Mouse (Mus musculus) heart, embryonic 15.5 days (tissue): ENCODE measurements at regions not wholly inside any gene's neighbourhood (a gene's known extent, or its start where the extent isn't known, plus 50 kb on each side); places are given as distances from the start of the nearest gene placed in this dataset.

Source experiments
- ATAC-seq: fragments of 200-750 bp; cut with Nextera tagmentation; replicated peaks from 2 replicates; pipeline ENCODE4 v1.8.0; 2017; ENCODE audit warnings: low read depth, moderate TSS enrichment; ENCODE audit not compliant: insufficient number of reproducible peaks, insufficient read depth, low FRiP score
- H3K27ac ChIP-seq: fragments of 300-500 bp; sonication (generic); 2 replicates; pipeline ENCODE4 v1.5.1; 2015; ENCODE audit warnings: mild to moderate bottlenecking, inconsistent platforms
- H3K27me3 ChIP-seq: fragments of 300-500 bp; sonication (generic); 2 replicates; pipeline ENCODE4 v1.6.1; 2015; ENCODE audit warnings: inconsistent platforms
- H3K36me3 ChIP-seq: fragments of 300-500 bp; sonication (generic); 2 replicates; pipeline ENCODE4 v1.6.1; 2015; ENCODE audit warnings: mild to moderate bottlenecking, inconsistent platforms
- H3K4me1 ChIP-seq: fragments of 300-500 bp; sonication (generic); replicated peaks from 2 replicates; pipeline ENCODE4 v1.6.1; 2015; ENCODE audit warnings: inconsistent platforms
- H3K4me2 ChIP-seq: fragments of 300-500 bp; sonication (generic); 2 replicates; pipeline ENCODE4 v1.6.1; 2015; ENCODE audit warnings: inconsistent platforms, mild to moderate bottlenecking, moderate library complexity
- H3K4me3 ChIP-seq: fragments of 300-500 bp; sonication (generic); 2 replicates; pipeline ENCODE4 v1.5.1; 2015; ENCODE audit warnings: mild to moderate bottlenecking, inconsistent platforms
- H3K9ac ChIP-seq: fragments of 300-500 bp; sonication (generic); 2 replicates; pipeline ENCODE4 v1.6.1; 2015; ENCODE audit warnings: mild to moderate bottlenecking, inconsistent platforms
- H3K9me3 ChIP-seq: fragments of 300-500 bp; sonication (generic); replicated peaks from 2 replicates; pipeline ENCODE4 v1.6.1; 2016; ENCODE audit warnings: inconsistent platforms
- WGBS: fragments of 180-500 bp; shearing (Covaris S2); methylation state at CpG from one replicate; pipeline ENCODE4 v1.1.7; 2015; ENCODE audit warnings: mixed read lengths; 5-methylcytosine and 5-hydroxymethylcytosine counted together

- Histone ChIP-seq H3K27me3 (no peaks in the 10 kb centered on the region), H3K4me2 (no peak overlapping the region), H3K9me3 (no peaks in the 10 kb centered on the region), H3K4me1 (no peaks in the 10 kb centered on the region), H3K4me3 (no peak overlapping the region), H3K27ac (no peak overlapping the region), H3K36me3 (no peaks in the 10 kb centered on the region), H3K9ac (no peak overlapping the region)
- no peak for ATAC-seq
- WGBS: 81% methylated on average over 3 of the region's 3 CpGs
Observed at GRCm38 (mm10) chr3:120123155-120123554, 338.9 kb upstream of the Ptbp2 start.

DNA sequence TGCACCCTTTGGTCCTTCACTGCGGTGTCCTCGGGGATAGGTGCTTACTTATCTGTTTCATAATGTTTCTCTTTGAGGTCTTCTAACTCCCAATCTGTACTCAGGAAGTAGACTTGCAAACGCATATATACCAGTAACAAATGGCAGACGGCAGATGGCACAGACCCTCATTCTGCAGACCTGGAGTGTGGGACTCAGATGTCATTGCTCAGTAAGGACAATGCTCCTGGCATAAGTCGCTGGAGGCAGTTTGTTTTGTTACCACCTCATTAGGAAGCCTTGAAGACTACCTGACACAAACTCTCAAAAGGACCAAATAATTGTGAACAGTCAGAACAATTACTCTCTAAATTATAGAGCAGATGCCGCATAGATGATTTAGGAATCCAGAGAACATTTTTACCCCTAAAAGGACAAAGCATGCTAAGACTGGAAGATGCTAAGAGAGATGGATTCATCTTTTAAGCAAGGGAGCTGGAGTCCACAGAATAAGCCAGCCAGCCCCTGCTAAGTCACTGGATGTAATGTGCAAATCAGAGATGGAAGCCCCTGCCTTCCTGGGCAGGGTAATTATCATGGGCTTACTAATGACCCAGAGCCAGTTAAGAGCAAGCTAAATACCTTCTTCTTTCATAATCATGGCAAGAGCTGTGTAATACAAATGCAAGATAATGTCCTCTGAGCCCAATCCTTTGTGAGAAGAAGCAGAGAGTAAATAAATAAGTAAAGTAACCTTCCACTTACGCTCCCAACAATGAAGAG lies 299.1 kb upstream of the Ptbp2 start:
- Histone ChIP-seq H3K4me1 (no peaks in the 10 kb centered on the region), H3K27ac (no peak overlapping the region), H3K4me3 (no peak overlapping the region), H3K9me3 (no peaks in the 10 kb centered on the region), H3K9ac (no peak overlapping the region), H3K36me3 (no peaks in the 10 kb centered on the region), H3K4me2 (no peak overlapping the region), H3K27me3 (no peaks in the 10 kb centered on the region)
- no peak for ATAC-seq
- WGBS: 77% methylated on average over 7 of the region's 7 CpGs

DNA sequence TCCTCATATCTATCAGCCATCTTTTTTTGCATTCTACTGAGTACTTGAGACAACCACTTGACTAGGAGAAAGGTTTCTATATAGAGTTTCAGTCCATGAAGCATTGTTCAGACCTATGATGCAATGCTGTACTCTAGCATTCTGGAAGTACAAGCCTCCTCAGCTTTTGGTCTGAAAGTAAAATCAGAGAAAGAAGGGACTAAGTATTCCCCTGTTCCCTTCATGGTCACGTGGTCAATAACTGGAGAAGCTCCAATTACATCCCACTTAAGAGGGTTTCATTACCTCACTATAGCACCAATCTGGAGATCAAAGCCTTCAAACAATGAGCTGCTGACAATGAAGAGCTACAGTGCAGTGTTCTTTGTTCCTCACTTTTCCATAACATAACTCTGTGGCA lies 289.3 kb upstream of the Ptbp2 start:
- Histone ChIP-seq H3K27me3 (no peaks in the 10 kb centered on the region), H3K4me1 (no peaks in the 10 kb centered on the region), H3K4me3 (no peak overlapping the region), H3K27ac (no peak overlapping the region), H3K36me3 (no peaks in the 10 kb centered on the region), H3K9ac (no peak overlapping the region), H3K4me2 (no peak overlapping the region), H3K9me3 (no peaks in the 10 kb centered on the region)
- ATAC-seq: no peak
- WGBS: 39% methylated on average over 1 of the region's 1 CpGs

DNA sequence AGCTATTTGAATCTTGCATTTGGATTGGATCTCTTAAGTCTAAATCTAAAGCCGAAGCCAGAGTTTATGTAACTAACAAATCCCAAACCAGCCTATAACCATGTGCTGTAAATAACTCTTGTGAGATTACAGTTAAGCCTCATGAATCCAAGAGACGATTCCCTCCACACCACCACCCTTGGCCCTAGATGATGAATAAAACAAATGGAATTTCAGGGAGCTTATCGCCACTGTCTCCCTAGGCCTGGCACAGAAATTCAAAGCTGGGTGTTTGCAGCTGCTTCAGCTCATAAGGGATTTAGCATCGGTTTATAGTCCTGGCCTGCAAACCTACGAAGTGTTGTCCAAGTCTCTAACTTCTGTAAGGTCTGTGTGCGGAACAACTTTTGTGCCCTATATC lies 281.4 kb upstream of the Ptbp2 start:
- no peak for ATAC-seq
- H3K9ac ChIP-seq: no peak overlapping the region
- no peaks in the 10 kb centered on the region for H3K27me3 ChIP-seq
- WGBS: 67% methylated on average over 6 of the region's 6 CpGs
- H3K27ac ChIP-seq: no peak overlapping the region
- H3K36me3 ChIP-seq: no peaks in the 10 kb centered on the region
- peaks cover 5% of the 10 kb centered on the region; the same call in 1 of the 2 replicates for H3K4me1 ChIP-seq
- H3K4me3 ChIP-seq: no peak overlapping the region
- H3K4me2 ChIP-seq: no peak overlapping the region
- no peaks in the 10 kb centered on the region for H3K9me3 ChIP-seq

GRCm38 (mm10) chr3:120064854-120065480 lies 280.7 kb upstream of the Ptbp2 start:
- Histone ChIP-seq H3K27ac (0 out of 2 replicates have a peak overlapping the region, but pooled peaks have one; percentile 27), H3K4me3 (no peak overlapping the region), H3K9ac (no peak overlapping the region), H3K9me3 (no peaks in the 10 kb centered on the region), H3K27me3 (no peaks in the 10 kb centered on the region), H3K4me2 (no peak overlapping the region), H3K4me1 (peaks cover 8% of the 10 kb centered on the region; the same call in 1 of the 2 replicates), H3K36me3 (no peaks in the 10 kb centered on the region)
- no peak; the same call in 1 of the 2 replicates for ATAC-seq
- WGBS: 23% methylated on average over 5 of the region's 5 CpGs

DNA sequence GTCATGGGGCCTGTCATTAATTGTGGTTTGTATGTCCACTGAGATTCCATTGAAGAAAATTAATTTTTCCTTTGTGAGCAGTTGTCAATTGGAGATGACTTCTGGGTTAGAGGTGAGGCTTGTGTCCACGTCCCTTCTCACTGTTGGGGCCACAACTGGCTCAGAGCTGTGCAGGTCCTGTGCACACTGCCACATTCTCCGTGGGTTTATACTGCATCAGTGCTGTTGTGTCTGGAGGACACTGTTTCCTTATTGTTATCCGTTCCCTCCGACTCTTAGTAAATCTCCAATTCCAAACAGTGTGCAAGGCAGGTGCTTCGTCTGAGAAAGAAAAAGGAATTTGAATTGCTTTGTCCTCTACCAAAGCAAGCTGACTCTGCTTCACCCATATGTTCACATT lies 278.0 kb upstream of the Ptbp2 start:
- Histone ChIP-seq H3K9me3 (no peaks in the 10 kb centered on the region), H3K9ac (no peak overlapping the region), H3K4me2 (no peak overlapping the region), H3K4me1 (peaks cover 8% of the 10 kb centered on the region; the same call in 1 of the 2 replicates), H3K36me3 (no peaks in the 10 kb centered on the region), H3K27ac (no peak overlapping the region), H3K4me3 (no peak overlapping the region), H3K27me3 (no peaks in the 10 kb centered on the region)
- WGBS: 85% methylated on average over 5 of the region's 5 CpGs
- ATAC-seq: no peak

DNA sequence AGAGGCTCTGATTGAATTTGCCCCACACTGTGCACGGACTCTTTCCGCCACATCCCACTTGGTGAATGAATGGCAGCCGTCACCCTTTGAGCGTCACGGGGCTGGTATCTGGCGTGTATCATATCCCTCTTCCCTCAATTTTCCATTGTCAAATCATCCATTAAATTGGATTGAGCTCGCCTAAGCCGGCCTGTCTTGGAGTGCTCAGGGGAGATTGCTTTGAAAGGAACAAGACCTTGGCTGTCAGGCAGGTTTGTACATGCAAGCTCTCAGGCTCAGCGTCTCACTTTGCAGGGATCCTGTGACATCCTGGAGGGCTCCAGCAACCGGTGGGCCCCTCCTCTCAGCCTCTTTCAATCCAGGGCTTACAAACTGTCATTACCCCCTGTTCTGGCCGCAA lies 275.7 kb upstream of the Ptbp2 start:
- 28% methylated on average over 11 of the region's 11 CpGs for WGBS
- Histone ChIP-seq H3K4me1 (peaks cover 8% of the 10 kb centered on the region; the same call in 1 of the 2 replicates), H3K27ac (no peak overlapping the region), H3K4me2 (peak overlapping the region; percentile 46), H3K4me3 (no peak overlapping the region), H3K9me3 (no peaks in the 10 kb centered on the region), H3K27me3 (no peaks in the 10 kb centered on the region), H3K9ac (no peak overlapping the region), H3K36me3 (no peaks in the 10 kb centered on the region)
- ATAC-seq: no peak; the same call in 1 of the 2 replicates

DNA sequence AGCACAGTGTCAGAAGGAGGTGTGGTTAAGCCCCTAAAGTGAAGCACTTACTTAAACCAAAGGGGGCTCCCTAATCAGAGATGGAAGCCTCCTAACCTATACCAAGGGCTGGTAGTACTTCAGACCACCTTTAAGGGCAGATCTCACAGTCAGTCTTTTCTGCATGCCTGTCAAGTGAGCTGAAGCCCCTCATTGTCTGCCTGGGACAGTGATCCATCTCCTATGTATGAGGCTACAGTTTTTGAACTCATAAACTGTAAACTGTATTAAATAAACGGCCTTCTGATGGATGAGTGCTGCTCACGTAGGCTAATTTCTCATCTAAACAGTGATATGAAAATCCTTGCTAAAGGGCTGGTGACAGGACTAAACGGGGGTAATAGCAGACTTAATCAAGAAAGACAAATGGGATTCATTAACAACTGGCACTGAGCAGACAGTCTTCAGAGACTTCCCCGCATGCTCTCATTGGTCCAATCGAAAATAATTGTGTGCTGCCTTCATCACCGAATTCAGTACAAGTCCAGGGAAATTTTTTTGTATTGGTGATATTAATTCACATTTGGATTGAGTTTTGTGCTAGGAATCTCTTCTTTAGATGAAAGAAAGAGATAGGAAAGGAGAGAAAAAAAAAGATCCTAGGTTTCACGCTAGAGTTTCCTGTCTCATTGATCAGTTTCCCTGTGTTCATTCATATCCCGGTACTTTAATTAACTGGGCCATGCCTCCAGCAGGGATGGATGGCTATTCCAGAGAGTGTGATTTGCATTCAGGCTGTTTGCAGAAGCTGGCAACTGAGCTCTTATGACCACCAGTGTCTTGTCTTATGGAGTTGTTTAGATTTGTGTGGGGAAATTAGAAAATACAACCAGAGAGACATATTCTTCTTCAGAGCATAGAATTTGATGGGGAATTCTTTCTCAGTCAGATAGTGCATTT lies 271.2 kb upstream of the Ptbp2 start:
- no peak overlapping the region for H3K4me2 ChIP-seq
- H3K9ac ChIP-seq: no peak overlapping the region
- no peaks in the 10 kb centered on the region for H3K9me3 ChIP-seq
- H3K4me1 ChIP-seq: 0 out of 2 replicates have a peak, but pooled peaks cover 3% of the 10 kb centered on the region
- 65% methylated on average over 8 of the region's 8 CpGs for WGBS
- ATAC-seq: no peak
- H3K4me3 ChIP-seq: no peak overlapping the region
- no peaks in the 10 kb centered on the region for H3K27me3 ChIP-seq
- H3K27ac ChIP-seq: no peak overlapping the region
- no peaks in the 10 kb centered on the region for H3K36me3 ChIP-seq

- Histone ChIP-seq H3K4me2 (no peak overlapping the region), H3K36me3 (no peaks in the 10 kb centered on the region), H3K4me1 (no peaks in the 10 kb centered on the region), H3K4me3 (no peak overlapping the region), H3K9me3 (no peaks in the 10 kb centered on the region), H3K27ac (no peak overlapping the region), H3K9ac (no peak overlapping the region), H3K27me3 (no peaks in the 10 kb centered on the region)
- no peak for ATAC-seq
- 83% methylated on average over 3 of the region's 3 CpGs for WGBS
Observed at GRCm38 (mm10) chr3:120047238-120047637, 263.0 kb upstream of the Ptbp2 start.

DNA sequence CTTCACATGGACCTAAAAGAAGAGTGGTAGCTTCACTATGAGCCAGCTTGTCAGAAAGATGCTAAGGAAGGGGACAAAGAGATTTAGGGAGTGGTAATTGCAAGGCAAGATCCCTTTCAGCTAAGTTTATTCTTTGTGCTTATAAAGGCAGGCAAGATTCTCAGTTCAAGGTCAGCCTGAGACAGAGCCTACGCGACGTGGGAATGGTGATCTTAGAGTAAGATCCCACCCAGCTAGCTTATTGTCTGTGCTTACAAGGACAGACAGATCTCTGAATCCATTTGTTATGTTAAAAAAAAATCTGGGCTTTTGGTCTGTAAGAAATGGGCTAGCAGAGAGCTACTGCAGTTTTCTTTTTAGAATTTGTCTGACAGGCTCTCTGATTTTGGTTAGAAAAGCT lies 253.3 kb upstream of the Ptbp2 start:
- 92% methylated on average over 3 of the region's 3 CpGs for WGBS
- no peak overlapping the region for H3K9ac ChIP-seq

More for the DNA sequence above, 253.3 kb upstream of the Ptbp2 start:
- Histone ChIP-seq H3K4me3 (no peak overlapping the region), H3K9me3 (no peaks in the 10 kb centered on the region), H3K4me2 (no peak overlapping the region), H3K27me3 (no peaks in the 10 kb centered on the region), H3K36me3 (no peaks in the 10 kb centered on the region), H3K27ac (no peak overlapping the region), H3K4me1 (no peaks in the 10 kb centered on the region)
- no peak for ATAC-seq
